Mouse (Mus musculus): ENCODE results near the gene Rapgef5. TPM values are rescaled to one million over a fixed set of nuclear protein-coding genes. Genes with fewer than 3 reads are reported as not detected.

Rapgef5 gene
- total RNA-seq (2021): 100 to 1,000 TPM; 103 to 112 TPM

GRCm38 (mm10) chr12:117516179-117516578, at the start of gene Rapgef5:
Gene Rapgef5, plus strand, starts transcription at chr12:117516479.
- intact Hi-C loops (cut with DNase I): no loop called here
- DNase-seq: no peak

GRCm38 (mm10) chr12:117468329-117468728, 48.0 kb upstream of the Rapgef5 start:
- DNase-seq: no peak
- intact Hi-C loops (cut with DNase I): no loop called here

GRCm38 (mm10) chr12:117479014-117479413, 37.3 kb upstream of the Rapgef5 start:
- intact Hi-C loops (cut with DNase I): no loop called here
- DNase-seq: no peak

GRCm38 (mm10) chr12:117479680-117480079, 36.6 kb upstream of the Rapgef5 start:
- intact Hi-C loops (cut with DNase I): no loop called here
- no peak for DNase-seq

GRCm38 (mm10) chr12:117480958-117481357, 35.3 kb upstream of the Rapgef5 start:
- intact Hi-C loops (cut with DNase I): no loop called here
- no peak for DNase-seq

- intact Hi-C loops (cut with DNase I): no loop called here
- no peak for DNase-seq
Measured at GRCm38 (mm10) chr12:117482665-117483064, 33.6 kb upstream of the Rapgef5 start.

- DNase-seq: no peak
- intact Hi-C loops (cut with DNase I): no loop called here
Measured at GRCm38 (mm10) chr12:117486118-117487057, 29.9 kb upstream of the Rapgef5 start.

- intact Hi-C loops (cut with DNase I): no loop called here
- no peak for DNase-seq
Measured at GRCm38 (mm10) chr12:117496501-117497176, 19.6 kb upstream of the Rapgef5 start.

GRCm38 (mm10) chr12:117497361-117497760, 18.9 kb upstream of the Rapgef5 start:
- intact Hi-C loops (cut with DNase I): no loop called here
- DNase-seq: no peak

GRCm38 (mm10) chr12:117499242-117499641, 17.0 kb upstream of the Rapgef5 start:
- intact Hi-C loops (cut with DNase I): no loop called here
- no peak for DNase-seq

- no peak for DNase-seq
- intact Hi-C loops (cut with DNase I): no loop called here
Measured at GRCm38 (mm10) chr12:117501180-117501579, 15.1 kb upstream of the Rapgef5 start.

- intact Hi-C loops (cut with DNase I): no loop called here
Measured at GRCm38 (mm10) chr12:117502834-117503233, 13.4 kb upstream of the Rapgef5 start.

GRCm38 (mm10) chr12:117505163-117505562, 11.1 kb upstream of the Rapgef5 start:
- no peak for DNase-seq
- intact Hi-C loops (cut with DNase I): no loop called here

More at GRCm38 (mm10) chr12:117502834-117503233, 13.4 kb upstream of the Rapgef5 start:
- no peak for DNase-seq

- no peak for DNase-seq
- intact Hi-C loops (cut with DNase I): no loop called here
Measured at GRCm38 (mm10) chr12:117507772-117508171, 8.5 kb upstream of the Rapgef5 start.

GRCm38 (mm10) chr12:117509919-117510318, 6.4 kb upstream of the Rapgef5 start:
- DNase-seq: no peak
- intact Hi-C loops (cut with DNase I): no loop called here

GRCm38 (mm10) chr12:117512468-117512867, 3.8 kb upstream of the Rapgef5 start:
- intact Hi-C loops (cut with DNase I): no loop called here
- no peak for DNase-seq

GRCm38 (mm10) chr12:117513150-117513932, 2.9 kb upstream of the Rapgef5 start:
- intact Hi-C loops (cut with DNase I): no loop called here
- DNase-seq: no peak

GRCm38 (mm10) chr12:117517275-117517936, 1.1 kb downstream of the Rapgef5 start:
- intact Hi-C loops (cut with DNase I): no loop called here
- DNase-seq: no peak

- DNase-seq: no peak
- intact Hi-C loops (cut with DNase I): no loop called here
Measured at GRCm38 (mm10) chr12:117524311-117525013, 8.2 kb downstream of the Rapgef5 start.

- intact Hi-C loops (cut with DNase I): no loop called here
Measured at GRCm38 (mm10) chr12:117527889-117528288, 11.6 kb downstream of the Rapgef5 start.

More at GRCm38 (mm10) chr12:117527889-117528288, 11.6 kb downstream of the Rapgef5 start:
- DNase-seq: no peak
